Mouse (Mus musculus) embryo, embryonic 11.5 days (tissue): ENCODE results near the gene Zfp866.

Experiments used
- DNase-seq: peaks from one replicate; pipeline ENCODE4 v3.0.0-alpha.2; 2012; ENCODE audit warnings: low read depth, low spot score

Zfp866 gene

DNA sequence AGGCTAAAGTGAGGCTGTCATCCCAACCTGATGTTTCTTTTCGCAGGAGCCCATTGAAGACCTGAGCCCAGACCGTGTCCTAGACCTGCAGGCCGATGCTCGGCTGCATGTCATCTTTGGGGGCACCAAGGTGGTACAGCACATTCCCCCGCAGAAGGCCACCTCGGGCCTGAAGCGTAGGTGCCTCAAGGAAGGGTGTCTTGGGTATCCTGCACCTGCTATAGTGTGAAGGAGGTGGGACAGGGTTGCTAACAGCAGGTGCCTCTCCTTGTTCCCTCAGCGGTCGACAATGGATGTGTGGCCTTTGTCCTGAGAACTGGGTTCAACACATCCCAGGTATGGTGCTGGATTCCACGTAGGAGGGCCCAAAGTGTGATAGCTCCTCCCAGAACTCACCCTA lies 6.7 kb upstream of the Zfp866 start:
- DNase-seq: no peak

- no peak for DNase-seq
Measured at GRCm38 (mm10) chr8:69796721-69797345, 5.9 kb upstream of the Zfp866 start.

GRCm38 (mm10) chr8:69794901-69795300 lies 3.9 kb upstream of the Zfp866 start:
- DNase-seq: no peak

- DNase-seq: no peak
Measured at GRCm38 (mm10) chr8:69794096-69794495, 3.1 kb upstream of the Zfp866 start.

- DNase-seq: no peak
Measured at GRCm38 (mm10) chr8:69793666-69794065, 2.7 kb upstream of the Zfp866 start.

DNA sequence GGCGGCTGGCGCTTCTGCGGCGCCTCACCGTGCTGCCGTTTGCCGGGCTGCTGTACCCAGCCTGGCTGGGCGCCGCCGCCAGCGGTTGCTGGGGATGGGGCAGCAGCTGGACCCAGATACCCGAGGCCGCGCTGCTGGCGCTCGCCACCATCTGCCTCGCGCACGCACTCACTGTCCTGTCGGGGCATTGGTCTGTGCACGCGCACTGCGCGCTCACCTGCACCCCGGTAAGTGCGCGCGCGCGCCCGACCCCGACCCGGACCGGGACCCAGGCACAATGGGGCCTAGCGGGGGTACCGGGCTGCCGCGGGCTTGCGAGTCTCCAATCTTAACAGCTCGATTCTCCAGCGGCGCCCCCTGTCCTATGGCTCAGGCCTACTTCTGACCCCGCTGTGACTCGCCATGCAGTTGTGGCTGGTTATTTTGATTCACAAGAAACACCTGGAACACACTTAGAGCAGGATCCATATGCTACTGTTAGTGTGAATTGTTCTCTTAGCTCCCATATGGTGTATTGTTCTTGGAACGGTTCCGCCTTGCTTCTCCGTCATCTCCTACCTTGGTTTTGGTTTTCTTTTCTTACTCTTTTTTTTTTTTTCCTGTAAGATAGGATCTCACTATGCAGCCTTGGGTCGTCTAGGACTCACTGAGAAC lies 564 bp upstream of the Zfp866 start:
- DNase-seq: no peak

GRCm38 (mm10) chr8:69790364-69790763 lies 614 bp downstream of the Zfp866 start:
- no peak for DNase-seq

DNA sequence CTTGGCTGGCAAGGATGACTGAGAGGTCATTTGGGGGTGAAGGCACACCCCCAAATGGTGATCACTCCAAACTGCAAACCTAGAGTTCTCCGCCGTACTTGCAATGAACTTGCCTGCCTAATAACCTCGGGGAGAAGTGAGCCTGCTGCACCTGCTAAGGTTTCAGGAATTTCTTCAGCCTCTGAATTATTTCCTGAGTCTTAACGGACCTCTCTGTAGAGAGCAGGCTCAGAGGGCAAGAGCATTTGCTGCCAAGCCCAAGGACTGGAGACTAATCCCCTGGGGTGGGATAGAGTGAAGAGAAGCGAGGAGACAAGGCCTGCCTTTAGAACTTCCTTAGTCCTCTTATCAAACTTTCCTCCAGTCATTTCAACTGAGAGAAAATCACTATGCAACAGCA lies 1.2 kb downstream of the Zfp866 start:
- no peak for DNase-seq

- no peak for DNase-seq
Measured at GRCm38 (mm10) chr8:69789105-69789504, 1.9 kb downstream of the Zfp866 start.

GRCm38 (mm10) chr8:69777111-69777510 lies 13.9 kb downstream of the Zfp866 start:
- DNase-seq: no peak

GRCm38 (mm10) chr8:69775149-69775534 lies 15.8 kb downstream of the Zfp866 start:
- DNase-seq: no peak

GRCm38 (mm10) chr8:69774503-69775148 lies 16.4 kb downstream of the Zfp866 start, which contains the start of gene Gm20422:
Gene Gm20422 (minus strand): TSS chr8:69774886.
- peak; percentile 93 for DNase-seq

DNA sequence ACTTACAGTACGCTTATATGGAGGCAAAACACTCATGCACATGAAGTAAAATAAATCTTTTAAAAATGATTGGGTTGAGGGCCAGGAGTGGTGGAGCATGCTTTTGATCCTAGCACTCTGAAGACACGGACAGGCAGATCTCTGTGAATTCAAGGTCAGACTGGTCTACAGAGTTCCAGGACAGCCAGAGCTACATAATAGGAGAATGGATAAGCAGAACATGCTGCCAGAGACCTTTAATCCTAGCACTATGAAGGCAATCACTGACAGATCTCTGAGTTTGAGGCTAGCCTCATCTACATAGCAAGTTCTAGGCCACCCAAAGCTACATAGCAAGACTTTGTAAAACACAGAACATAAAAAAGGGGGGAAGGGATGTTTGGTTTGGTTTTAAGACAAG lies 18.9 kb downstream of the Zfp866 start:
- no peak for DNase-seq

GRCm38 (mm10) chr8:69771221-69771620 lies 19.8 kb downstream of the Zfp866 start:
- no peak for DNase-seq

GRCm38 (mm10) chr8:69761814-69762445 lies 29.0 kb downstream of the Zfp866 start:
- DNase-seq: no peak

GRCm38 (mm10) chr8:69758316-69758715 lies 32.7 kb downstream of the Zfp866 start:
- no peak for DNase-seq

DNA sequence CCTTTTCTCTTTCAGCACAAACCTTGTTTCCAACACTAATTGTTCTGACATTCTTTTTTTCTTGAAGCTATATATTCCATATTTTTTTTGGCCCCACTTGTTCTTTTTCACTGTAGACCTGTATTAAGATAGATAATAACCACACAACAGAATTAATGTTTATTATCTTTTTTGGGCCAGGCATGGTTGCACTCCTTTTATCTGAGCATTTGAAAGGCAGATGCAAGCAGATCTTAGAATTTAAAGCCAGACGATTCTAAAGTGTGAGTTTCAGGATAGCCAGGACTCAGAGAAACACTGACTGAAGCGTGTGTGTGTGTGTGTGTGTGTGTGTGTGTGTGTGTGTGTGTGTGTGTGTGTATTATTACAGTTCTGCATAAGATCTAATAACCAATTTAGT lies 38.5 kb downstream of the Zfp866 start:
- DNase-seq: no peak

DNA sequence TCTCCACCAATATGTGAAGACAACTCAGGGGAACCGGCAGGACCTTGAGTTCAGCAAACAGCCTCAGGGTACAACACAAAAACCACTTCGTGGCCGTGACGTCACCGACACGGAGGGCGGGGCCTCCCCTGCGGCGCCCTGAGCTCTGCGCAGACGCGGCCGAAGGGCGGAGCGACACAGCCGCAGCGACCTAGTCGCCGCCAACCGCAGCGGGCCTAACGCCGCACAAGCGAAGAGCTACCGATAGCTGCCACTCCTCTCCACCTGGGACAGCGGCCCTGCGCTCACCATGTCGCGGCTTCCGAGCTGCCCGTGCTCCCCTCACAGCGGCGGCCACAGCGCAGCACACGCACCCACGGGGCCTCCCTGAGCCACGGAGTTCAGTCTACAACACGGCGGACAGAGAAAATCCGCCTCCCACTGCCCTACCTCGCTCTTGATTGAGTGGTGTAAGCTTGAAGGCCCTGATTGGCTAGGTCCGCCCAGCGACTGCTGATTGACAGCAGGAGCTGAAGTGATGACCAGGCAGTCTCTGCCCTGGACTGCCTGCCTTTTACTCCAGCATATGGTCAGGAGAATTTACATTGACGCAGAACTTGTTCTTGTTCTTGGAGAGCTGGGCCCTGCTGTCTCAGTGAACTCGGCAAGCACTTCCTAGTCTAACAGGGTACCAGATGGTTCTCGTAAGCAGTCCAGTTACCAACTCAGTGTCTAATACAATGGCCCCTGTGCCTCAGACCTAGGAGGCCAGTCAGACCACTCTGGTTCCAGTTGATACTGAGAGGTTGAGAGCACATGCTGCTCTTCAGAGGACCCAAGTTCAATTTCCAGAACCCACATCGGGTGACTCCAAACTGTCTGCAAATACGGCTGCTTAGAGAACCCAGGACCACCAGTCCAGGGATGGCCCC lies 41.2 kb downstream of the Zfp866 start, which contains the start of gene Zfp963:
Gene Zfp963, minus strand, starts transcription at position 427 of the 911 bp plus-strand sequence.
- peak; percentile 94 for DNase-seq

DNA sequence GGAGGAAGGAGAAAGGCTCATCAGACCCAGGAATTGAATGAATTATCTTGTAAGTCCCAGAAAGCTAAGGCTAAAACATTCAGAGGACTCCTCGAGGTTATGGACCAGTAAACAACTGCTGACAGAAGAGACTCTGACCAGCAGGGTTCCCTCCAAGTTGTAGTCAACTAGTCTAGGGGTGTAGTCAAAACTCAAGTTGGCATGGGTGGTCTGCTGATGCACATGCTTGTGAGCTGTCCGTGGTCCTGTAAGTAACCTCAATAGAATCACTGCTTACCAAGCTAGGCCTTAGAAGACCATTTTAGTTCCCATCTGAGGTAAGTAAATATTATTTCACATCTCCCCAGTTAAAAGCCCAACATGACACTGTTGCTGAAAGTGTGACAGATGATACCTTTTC lies 49.7 kb downstream of the Zfp866 start:
- DNase-seq: no peak

DNA sequence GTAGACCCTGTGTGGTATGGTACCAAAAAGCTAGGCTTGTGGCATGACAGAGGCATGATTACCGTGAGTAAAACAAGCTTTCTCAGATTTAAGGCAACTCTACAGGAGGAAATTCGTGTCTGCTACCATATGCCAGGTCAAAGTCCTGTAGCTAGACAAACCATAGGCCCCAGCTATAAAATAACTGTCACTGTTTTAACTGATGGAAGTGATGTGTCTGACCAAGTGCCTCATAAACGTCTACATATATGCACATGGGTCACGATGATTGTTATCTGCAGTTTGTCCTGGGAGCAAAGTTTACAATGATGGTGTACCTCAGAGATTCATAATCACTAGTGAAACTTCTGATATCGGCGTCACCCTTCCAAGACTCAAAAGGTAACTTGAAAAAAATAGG lies 50.2 kb downstream of the Zfp866 start:
- no peak for DNase-seq

DNA sequence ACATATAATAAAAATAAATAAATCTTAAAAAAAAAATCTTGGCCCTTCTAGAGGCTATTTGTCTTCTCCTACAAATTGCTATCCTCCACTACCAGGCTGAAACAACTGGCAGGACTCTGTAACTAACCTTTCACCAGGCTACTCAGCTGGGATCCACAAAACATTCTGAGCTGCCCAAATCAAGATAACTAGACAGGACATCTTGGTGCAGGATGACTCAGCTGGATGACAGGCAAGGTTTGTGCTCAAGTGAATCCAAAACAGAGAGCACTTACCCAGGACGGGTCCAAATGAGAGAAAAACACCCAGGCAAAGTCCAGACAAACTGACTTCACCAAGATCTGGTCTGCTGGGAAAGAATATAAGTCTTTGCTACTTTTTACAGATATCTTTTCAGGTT lies 55.5 kb downstream of the Zfp866 start:
- DNase-seq: no peak

- no peak for DNase-seq
Measured at GRCm38 (mm10) chr8:69717232-69717580, 73.8 kb downstream of the Zfp866 start.
